Mouse (Mus musculus): ENCODE measurements at regions not wholly inside any gene's neighbourhood (a gene's known extent, or its start where the extent isn't known, plus 50 kb on each side); places are given as distances from the start of the nearest gene placed in this dataset.

DNA sequence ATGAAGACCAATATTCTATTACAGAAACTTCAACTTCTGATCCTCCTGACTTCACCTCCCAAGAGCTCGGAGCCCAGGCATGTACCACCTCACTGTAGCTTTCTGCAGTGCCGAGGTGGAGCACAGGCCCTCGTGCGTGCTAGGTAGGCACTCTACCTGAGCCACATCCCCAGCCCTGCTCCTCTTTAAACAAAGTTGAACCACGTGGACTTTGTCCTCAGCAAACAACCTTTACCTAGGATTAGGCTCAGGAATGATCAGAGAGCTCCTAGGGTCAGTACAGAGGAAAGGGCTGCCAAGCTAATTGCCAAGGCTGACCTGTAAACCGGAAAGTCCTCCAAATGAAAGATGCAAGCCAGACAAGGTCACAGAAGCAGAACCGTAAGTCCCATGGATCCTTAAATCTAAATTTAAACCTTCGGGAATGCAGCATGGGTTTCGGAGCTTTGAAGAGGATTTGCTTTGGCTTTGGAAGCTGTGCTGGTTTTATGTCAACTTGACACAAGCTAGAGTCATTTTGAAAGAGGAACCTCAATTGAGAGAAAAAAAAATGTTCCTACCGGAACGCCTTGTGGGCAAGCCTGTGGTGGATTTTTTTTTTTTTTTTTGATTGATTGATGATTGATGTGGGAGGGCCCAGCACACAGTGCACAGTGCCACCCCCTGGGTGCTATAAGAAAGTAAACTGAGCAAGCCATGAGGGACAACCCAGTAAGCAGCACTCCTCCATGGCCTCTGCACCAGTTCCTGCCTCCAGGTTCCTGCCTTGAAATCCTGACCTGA lies 69.5 kb upstream of the Rybp start:
- no peak for TF ChIP-seq CTCF (IDR thresholded peaks at IDR 0.05)
- no peak for ATAC-seq
- DNase-seq (ENCODE audit: low read depth, low spot score): no peak
- peaks cover 4% of the 10 kb centered on the region for H3K27me3 ChIP-seq
- in situ Hi-C loops (cut with MboI; ENCODE audit: low pct_unique_long_range_greater_than_20kb): no loop called here
- ChIA-PET CTCF (interaction anchor here (1.0 to 1.4 kb wide), 2 partner anchors 11 to 26 kb away, joined by 3 to 4 read pairs; no protein-coding TSS in a partner anchor), POLR2A (interaction anchor here (0.6 kb wide), 1 partner anchor 163 kb away, joined by 4 read pairs; no protein-coding TSS in a partner anchor)

DNA sequence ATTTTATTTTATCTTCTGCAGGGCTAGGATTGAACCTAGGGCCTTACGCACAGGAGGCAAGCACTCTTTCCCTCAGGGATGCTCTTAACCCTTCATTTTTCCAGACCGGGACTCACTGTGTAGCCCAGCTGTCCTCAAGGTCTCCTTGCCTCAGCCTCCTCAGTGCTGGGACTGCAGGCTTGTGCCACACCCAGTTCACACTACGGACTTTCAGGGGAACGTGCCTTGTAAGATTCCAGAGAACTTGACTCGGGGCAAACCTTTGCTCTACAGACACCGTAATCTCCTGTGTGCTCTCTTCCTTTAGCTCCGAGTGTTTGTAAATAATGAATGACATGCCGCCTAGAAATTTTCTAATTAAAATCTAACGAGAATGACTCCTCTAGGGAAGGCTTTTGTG lies 68.6 kb upstream of the Rybp start:
- ATAC-seq (no peak), DNase-seq (ENCODE audit: low read depth, low spot score) (no peak)
- H3K27me3 ChIP-seq: peaks cover 4% of the 10 kb centered on the region
- TF ChIP-seq CTCF (IDR thresholded peaks at IDR 0.05): no peak
- POLR2A ChIA-PET: no interaction called here
- in situ Hi-C loops (cut with MboI; ENCODE audit: low pct_unique_long_range_greater_than_20kb): no loop called here
- CTCF ChIA-PET: interaction anchor here (1.0 kb wide), 1 partner anchor 25 kb away, joined by 3 read pairs; no protein-coding TSS in a partner anchor

- CTCF ChIA-PET: interaction anchor here (0.7 kb wide), 1 partner anchor 11 kb away, joined by 3 read pairs; no protein-coding TSS in a partner anchor
- in situ Hi-C loops (cut with MboI; ENCODE audit: low pct_unique_long_range_greater_than_20kb): no loop called here
- no peak for ATAC-seq
- POLR2A ChIA-PET: interaction anchor here (0.6 to 0.7 kb wide), 2 partner anchors 27 to 832 kb away, joined by 3 read pairs; no protein-coding TSS in a partner anchor
- peaks cover 10% of the 10 kb centered on the region for H3K27me3 ChIP-seq
- DNase-seq (ENCODE audit: low read depth, low spot score): no peak
- TF ChIP-seq CTCF (IDR thresholded peaks at IDR 0.05): no peak
Observed at GRCm38 (mm10) chr6:100347481-100347880, 60.2 kb upstream of the Rybp start.

DNA sequence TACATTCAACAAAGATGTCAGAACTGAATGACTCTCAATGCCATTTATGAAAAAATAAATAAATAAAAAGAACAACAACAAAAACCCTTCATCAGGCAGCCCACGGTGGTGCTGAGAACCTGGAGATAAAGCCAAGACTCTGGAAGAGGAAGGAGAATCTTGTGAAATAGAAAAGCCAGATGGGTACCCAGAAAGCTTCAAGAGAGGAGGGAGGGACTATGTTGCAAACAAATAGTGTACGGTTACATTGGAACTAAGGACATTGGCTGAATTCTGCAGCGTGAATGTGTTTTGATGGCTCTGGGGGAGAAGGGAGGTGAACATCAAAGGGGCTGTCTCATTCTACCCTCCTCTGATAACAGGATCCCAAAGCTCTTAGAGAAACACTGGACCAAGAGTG lies 57.8 kb upstream of the Rybp start:
- peaks cover 7% of the 10 kb centered on the region for H3K27me3 ChIP-seq
- POLR2A ChIA-PET: no interaction called here
- CTCF ChIA-PET: interaction anchor here (0.9 to 1.6 kb wide), 3 partner anchors 9 to 38 kb away, joined by 3 to 5 read pairs (median 4); no protein-coding TSS in a partner anchor
- in situ Hi-C loops (cut with MboI; ENCODE audit: low pct_unique_long_range_greater_than_20kb): no loop called here
- TF ChIP-seq CTCF (IDR thresholded peaks at IDR 0.05): no peak
- DNase-seq (ENCODE audit: low read depth, low spot score): no peak
- no peak for ATAC-seq

DNA sequence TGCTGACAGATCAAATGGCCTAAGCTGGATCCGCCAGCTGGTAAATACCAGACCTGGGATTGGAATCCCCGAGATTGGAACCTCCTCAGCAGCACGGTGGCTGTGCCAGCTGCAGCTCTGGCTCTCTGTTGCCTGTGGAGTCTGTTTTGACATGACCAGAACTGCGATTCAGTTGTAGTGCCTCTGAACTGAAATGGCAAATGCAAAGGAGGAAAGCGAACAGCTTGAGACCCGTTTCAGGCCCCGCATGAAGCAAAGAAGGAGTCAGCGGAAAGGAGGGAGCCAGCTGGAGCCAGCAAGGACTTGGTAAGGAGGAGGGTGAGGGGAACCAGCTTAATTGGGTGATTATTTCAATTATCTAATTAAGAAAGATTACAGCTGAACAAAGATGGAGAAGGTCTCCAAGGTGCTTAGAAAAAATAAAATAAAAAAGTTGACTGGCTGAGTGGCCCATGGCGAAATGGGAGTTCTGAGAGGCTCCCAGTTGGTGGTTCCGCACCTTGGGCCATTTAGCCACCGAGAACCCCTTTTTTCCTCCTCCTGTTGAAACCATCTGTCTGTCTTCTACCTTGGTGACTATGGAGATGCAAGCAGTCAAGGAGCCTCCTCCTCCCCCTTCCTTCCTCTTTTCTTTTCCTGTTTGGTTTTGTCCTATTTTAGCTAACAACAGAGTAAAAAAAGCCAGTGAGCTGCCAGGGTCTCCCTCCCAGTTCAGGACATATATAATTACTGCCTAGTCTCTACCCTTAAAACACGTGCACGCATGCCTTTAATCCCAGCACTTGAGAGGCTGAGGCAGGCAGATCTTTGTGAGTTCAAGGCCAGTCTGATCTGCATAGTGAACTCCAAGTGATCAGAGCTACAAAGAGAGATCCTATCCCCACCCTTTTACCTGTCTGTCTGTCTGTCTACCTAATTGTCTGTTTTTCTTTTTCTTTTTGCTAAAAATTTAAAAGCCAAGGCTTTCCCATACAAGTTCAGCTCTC lies 54.3 kb upstream of the Rybp start:
- ATAC-seq: no peak
- no peak for DNase-seq (ENCODE audit: low read depth, low spot score)
- in situ Hi-C loops (cut with MboI; ENCODE audit: low pct_unique_long_range_greater_than_20kb): no loop called here
- ChIA-PET POLR2A (interaction anchor here (0.6 kb wide), 1 partner anchor 18 kb away, joined by 6 read pairs; no protein-coding TSS in a partner anchor), CTCF (interaction anchor here (1.3 kb wide), 1 partner anchor 17 kb away, joined by 3 read pairs; no protein-coding TSS in a partner anchor)
- H3K27me3 ChIP-seq: no peaks in the 10 kb centered on the region
- TF ChIP-seq CTCF (IDR thresholded peaks at IDR 0.05): no peak

GRCm38 (mm10) chr6:100338291-100338690 lies 51.0 kb upstream of the Rybp start:
- H3K27me3 ChIP-seq: no peaks in the 10 kb centered on the region
- CTCF ChIA-PET: interaction anchor here (1.3 to 1.5 kb wide), 2 partner anchors 14 to 22 kb away, joined by 3 read pairs; no protein-coding TSS in a partner anchor
- no peak for TF ChIP-seq CTCF (IDR thresholded peaks at IDR 0.05)
- DNase-seq (ENCODE audit: low read depth, low spot score) (peak; percentile 34), ATAC-seq (peak; percentile 77)
- in situ Hi-C loops (cut with MboI; ENCODE audit: low pct_unique_long_range_greater_than_20kb): no loop called here
- POLR2A ChIA-PET: no interaction called here
